Mouse (Mus musculus) layer of hippocampus, postnatal 10 days (tissue): ENCODE measurements at regions not wholly inside any gene's neighbourhood (a gene's known extent, or its start where the extent isn't known, plus 50 kb on each side); places are given as distances from the start of the nearest gene placed in this dataset.

Experiments used
- DNase-seq, 2 experiments: peaks; one replicate each; pipeline ENCODE4 v3.0.0; 2021; ENCODE audit warnings: low spot score in 2 of 2

GRCm38 (mm10) chr14:68022925-68023324 is 1271.2 kb downstream of the Synb start:
- DNase-seq, result no peak

GRCm38 (mm10) chr14:68021240-68021639 is 1272.9 kb downstream of the Synb start:
- no peak for DNase-seq

GRCm38 (mm10) chr14:68020769-68021168 is 1273.3 kb downstream of the Synb start:
- DNase-seq, result no peak

- peak in 1 of 2 experiments; percentile 12 for DNase-seq
These were observed 1275.4 kb downstream of the Synb start for GRCm38 (mm10) chr14:68018686-68019085.

- no peak for DNase-seq
These were observed 1297.2 kb downstream of the Synb start for GRCm38 (mm10) chr14:67996790-67997417.

GRCm38 (mm10) chr14:67993611-67994051 is 1300.5 kb downstream of the Synb start:
- no peak for DNase-seq

- peak; percentile 73 to 81 for DNase-seq
These were observed 1301.0 kb downstream of the Synb start for GRCm38 (mm10) chr14:67993142-67993541.

- no peak for DNase-seq
These were observed 1302.0 kb downstream of the Synb start for GRCm38 (mm10) chr14:67992088-67992487.

- DNase-seq, result no peak
These were observed 1303.8 kb downstream of the Synb start for GRCm38 (mm10) chr14:67990271-67990670.
